Mouse (Mus musculus): Measurements from ENCODE around the gene Kifc3.

- TF ChIP-seq CTCF (IDR thresholded peaks at IDR 0.05; ENCODE audit: low read depth, low read length) (no peak), POLR2A (IDR thresholded peaks at IDR 0.05; ENCODE audit: extremely low read depth, insufficient read depth, low read length) (no peak)
Observed at GRCm38 (mm10) chr8:95093574-95093973, 109.0 kb downstream of the Kifc3 start.

Measured in liver, adult 2 months (tissue).